Mouse (Mus musculus) limb, embryonic 12.5 days (tissue): Measurements from ENCODE around the gene Mrc2. TPM values are rescaled to one million over a fixed set of nuclear protein-coding genes. Genes with fewer than 3 reads are reported as not detected.

Source experiments
- ATAC-seq: fragments of 200-750 bp; cut with Nextera tagmentation; 2 replicates; pipeline ENCODE4 v1.8.0; 2017; ENCODE audit warnings: low read depth, moderate TSS enrichment; ENCODE audit not compliant: insufficient number of reproducible peaks, insufficient read depth, low FRiP score, low TSS enrichment
- H3K27ac ChIP-seq: fragments of 300-500 bp; sonication (generic); 2 replicates; pipeline ENCODE4 v1.5.1; 2016; ENCODE audit warnings: mild to moderate bottlenecking, moderate library complexity
- H3K27me3 ChIP-seq: fragments of 300-500 bp; sonication (generic); 2 replicates; pipeline ENCODE4 v1.6.1; 2016; ENCODE audit warnings: mild to moderate bottlenecking, moderate library complexity
- H3K36me3 ChIP-seq: fragments of 300-500 bp; sonication (generic); 2 replicates; pipeline ENCODE4 v1.6.1; 2016; ENCODE audit warnings: mild to moderate bottlenecking, moderate library complexity
- H3K4me1 ChIP-seq: fragments of 300-500 bp; sonication (generic); replicated peaks from 2 replicates; pipeline ENCODE4 v1.6.1; 2016
- H3K4me2 ChIP-seq: fragments of 300-500 bp; sonication (generic); 2 replicates; pipeline ENCODE4 v1.6.1; 2016; ENCODE audit warnings: mild to moderate bottlenecking, moderate library complexity
- H3K4me3 ChIP-seq: fragments of 300-500 bp; sonication (generic); replicated peaks from 2 replicates; pipeline ENCODE4 v1.5.1; 2016; ENCODE audit warnings: mild to moderate bottlenecking
- H3K9ac ChIP-seq: fragments of 300-500 bp; sonication (generic); replicated peaks from 2 replicates; pipeline ENCODE4 v1.6.1; 2016; ENCODE audit warnings: mild to moderate bottlenecking, moderate library complexity
- H3K9me3 ChIP-seq: fragments of 300-500 bp; sonication (generic); 2 replicates; pipeline ENCODE4 v1.6.1; 2016; ENCODE audit warnings: mild to moderate bottlenecking, moderate library complexity
- WGBS: fragments of 180-500 bp; shearing (Covaris S2); methylation state at CpG from one replicate; pipeline ENCODE4 v1.1.7; 2016; 5-methylcytosine and 5-hydroxymethylcytosine counted together
- polyA plus RNA-seq: library from polyadenylated mRNA; unstranded; fragments of >200 nt; fragmentation: Nextera tagmentation; extraction: Ambion mirVana; gene quantifications from 2 replicates; pipeline ENCODE4 v1.2.1, GENCODE M21; 2016

The Mrc2 gene
- polyA plus RNA-seq, 1 experiment from 2014 or later: 35.0 TPM

DNA sequence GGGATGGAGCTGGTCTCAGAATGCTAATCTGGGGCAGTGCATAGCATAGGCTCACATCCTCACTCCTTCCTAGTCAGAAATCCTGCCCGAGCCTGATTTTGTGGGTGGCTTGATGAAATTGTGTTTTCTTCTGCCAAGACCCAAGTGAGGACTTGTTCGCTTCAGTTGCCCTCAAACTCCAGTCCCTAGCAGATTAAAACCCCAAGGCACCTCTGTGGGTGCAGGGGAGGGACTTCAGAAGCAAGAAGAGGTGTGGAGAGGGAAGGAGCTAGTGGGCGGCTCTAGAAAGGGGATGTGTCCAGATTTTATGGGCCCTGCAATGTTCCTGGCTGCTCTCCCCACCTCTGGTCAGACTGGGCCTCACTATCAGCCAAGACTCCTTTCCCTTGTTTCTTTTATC lies 38.7 kb downstream of the Mrc2 start:
- H3K9me3 ChIP-seq: no peaks in the 10 kb centered on the region
- H3K27ac ChIP-seq: peak overlapping the region; percentile 35; the same call in 1 of the 2 replicates
- no peaks in the 10 kb centered on the region for H3K27me3 ChIP-seq
- H3K36me3 ChIP-seq: peaks cover 89% of the 10 kb centered on the region
- peaks cover 17% of the 10 kb centered on the region for H3K4me1 ChIP-seq
- no peak overlapping the region for H3K9ac ChIP-seq
- 76% methylated on average over 3 of the region's 3 CpGs for WGBS
- H3K4me3 ChIP-seq: no peak overlapping the region
- ATAC-seq: no peak
- H3K4me2 ChIP-seq: no peak overlapping the region

DNA sequence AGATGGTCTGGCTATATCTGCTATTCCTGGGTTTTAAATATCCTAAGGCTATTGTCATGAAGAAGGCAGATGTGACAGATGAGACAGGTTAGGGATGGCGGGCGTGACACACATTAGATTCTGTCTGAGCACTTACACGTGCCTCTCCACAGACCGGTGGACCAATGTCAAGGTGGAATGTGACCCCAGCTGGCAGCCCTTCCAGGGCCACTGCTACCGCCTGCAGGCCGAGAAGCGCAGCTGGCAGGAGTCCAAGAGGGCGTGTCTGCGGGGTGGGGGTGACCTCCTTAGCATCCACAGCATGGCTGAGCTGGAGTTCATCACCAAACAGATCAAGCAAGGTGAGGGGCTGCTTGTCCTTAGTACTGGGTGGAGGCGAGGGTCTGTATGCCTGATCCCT lies 39.3 kb downstream of the Mrc2 start:
- WGBS: 47% methylated on average over 10 of the region's 10 CpGs
- Histone ChIP-seq H3K9me3 (no peaks in the 10 kb centered on the region), H3K27me3 (no peaks in the 10 kb centered on the region), H3K9ac (no peak overlapping the region), H3K4me1 (peaks cover 17% of the 10 kb centered on the region), H3K4me2 (no peak overlapping the region), H3K36me3 (peaks cover 89% of the 10 kb centered on the region), H3K4me3 (no peak overlapping the region), H3K27ac (no peak overlapping the region)
- no peak for ATAC-seq

DNA sequence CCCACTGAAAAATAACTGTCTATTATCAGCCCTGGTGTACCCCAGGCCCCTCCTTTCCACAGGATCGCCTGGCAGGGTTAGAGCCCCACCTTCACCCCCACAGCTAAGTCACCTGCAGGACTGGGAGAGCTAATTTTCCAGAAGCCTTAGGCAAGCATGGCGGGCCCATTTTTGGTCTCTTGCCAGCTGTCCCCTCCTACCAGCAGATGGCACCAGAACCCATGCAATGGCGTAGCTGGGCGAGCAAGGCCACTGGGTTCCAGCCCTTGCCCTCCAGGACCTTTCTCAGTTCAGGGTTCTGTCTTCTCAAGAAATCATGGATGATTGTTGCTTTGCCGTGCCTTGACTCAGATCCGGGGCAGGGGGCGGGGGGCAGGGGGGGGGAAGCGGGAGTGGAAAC lies 40.0 kb downstream of the Mrc2 start:
- 69% methylated on average over 8 of the region's 8 CpGs for WGBS
- no peak overlapping the region for H3K4me2 ChIP-seq
- no peak overlapping the region for H3K9ac ChIP-seq
- no peaks in the 10 kb centered on the region for H3K9me3 ChIP-seq
- H3K4me1 ChIP-seq: peaks cover 17% of the 10 kb centered on the region
- peaks cover 88% of the 10 kb centered on the region for H3K36me3 ChIP-seq
- no peaks in the 10 kb centered on the region for H3K27me3 ChIP-seq
- H3K4me3 ChIP-seq: no peak overlapping the region
- ATAC-seq: no peak
- no peak overlapping the region for H3K27ac ChIP-seq

DNA sequence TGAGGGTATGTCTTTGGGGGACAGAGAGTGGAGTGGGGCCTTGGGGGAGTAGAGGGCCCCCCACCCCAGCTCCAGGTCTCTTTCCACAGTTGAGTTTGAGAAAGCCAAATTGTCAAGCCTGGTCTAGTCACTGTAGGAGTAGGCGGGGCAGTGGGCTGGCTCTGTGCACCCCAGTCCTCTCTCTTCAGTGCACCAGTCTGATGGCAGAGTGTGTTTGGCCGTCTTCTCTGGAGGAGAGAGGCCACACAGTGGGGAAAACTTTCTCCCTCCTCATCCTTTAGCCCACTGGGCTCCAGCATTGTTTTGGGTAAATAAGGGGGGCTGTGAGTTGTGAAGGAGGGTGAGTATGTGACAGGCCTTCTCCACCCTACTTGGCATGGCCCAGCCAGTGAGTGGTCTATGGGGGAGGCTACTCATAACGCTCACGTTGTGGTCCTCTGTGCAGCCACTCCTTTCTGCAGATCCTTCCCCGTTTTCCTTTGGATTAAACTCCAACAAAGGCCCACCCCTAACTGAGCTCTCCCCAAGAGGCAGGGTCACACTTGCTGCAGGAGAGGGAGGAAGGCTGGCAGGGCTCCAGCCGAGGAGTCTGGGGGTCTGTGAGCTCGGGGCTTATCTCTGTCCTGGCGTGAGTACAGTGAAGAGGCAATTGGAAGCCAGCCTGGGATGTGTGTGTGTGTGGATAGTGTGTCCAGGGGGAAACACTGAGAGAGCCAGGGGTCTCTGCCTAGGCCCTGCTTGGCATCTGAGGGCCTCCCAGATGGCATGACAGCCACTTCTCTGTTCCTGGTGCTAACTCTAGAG lies 41.6 kb downstream of the Mrc2 start:
- 73% methylated on average over 8 of the region's 8 CpGs for WGBS
- no peaks in the 10 kb centered on the region for H3K27me3 ChIP-seq
- H3K4me1 ChIP-seq: peaks cover 17% of the 10 kb centered on the region
- peaks cover 88% of the 10 kb centered on the region for H3K36me3 ChIP-seq
- no peak overlapping the region for H3K4me2 ChIP-seq
- ATAC-seq: no peak
- H3K4me3 ChIP-seq: no peak overlapping the region
- no peak overlapping the region for H3K9ac ChIP-seq
- H3K27ac ChIP-seq: no peak overlapping the region
- no peaks in the 10 kb centered on the region for H3K9me3 ChIP-seq

DNA sequence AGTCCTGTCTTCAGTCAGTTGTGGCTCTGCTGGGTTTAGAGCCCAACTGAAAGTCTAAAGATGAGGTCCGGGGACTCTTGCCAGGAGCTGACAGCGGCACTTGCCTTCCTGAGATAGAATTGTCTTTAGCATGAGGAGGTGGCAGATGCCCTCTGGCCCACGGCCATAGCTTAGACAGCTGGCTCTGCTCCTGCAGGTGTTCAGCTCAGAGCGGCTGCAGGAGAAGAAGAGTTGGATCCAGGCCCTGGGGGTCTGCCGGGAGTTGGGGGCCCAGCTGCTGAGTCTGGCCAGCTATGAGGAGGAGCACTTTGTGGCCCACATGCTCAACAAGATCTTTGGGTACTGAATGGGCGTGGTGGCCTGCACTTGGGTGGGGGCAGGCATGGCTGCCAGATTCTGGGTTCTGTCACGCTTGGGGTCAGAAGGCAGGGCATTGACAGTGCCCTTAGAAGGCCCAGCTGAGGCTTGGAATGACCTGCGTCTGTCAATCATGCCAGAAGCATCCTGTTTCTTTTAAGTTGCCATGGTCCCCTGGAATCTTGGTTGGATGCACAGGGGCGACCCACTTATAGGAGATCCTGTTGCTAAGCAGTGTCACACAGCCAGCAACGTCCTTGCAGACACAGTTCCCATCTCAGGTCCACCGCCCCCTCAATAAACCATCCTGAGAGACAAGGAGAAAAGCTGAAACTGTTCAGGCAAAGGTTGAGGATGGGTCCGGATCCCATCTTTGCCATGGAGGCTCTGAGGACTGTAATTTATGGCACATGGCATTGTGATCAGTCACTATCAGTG lies 46.4 kb downstream of the Mrc2 start:
- no peaks in the 10 kb centered on the region for H3K4me1 ChIP-seq
- no peak overlapping the region for H3K4me3 ChIP-seq
- ATAC-seq: no peak
- WGBS: 84% methylated on average over 12 of the region's 12 CpGs
- no peaks in the 10 kb centered on the region for H3K9me3 ChIP-seq
- H3K4me2 ChIP-seq: no peak overlapping the region
- no peak overlapping the region for H3K27ac ChIP-seq
- H3K36me3 ChIP-seq: peaks cover 90% of the 10 kb centered on the region
- H3K27me3 ChIP-seq: no peaks in the 10 kb centered on the region
- H3K9ac ChIP-seq: no peak overlapping the region

DNA sequence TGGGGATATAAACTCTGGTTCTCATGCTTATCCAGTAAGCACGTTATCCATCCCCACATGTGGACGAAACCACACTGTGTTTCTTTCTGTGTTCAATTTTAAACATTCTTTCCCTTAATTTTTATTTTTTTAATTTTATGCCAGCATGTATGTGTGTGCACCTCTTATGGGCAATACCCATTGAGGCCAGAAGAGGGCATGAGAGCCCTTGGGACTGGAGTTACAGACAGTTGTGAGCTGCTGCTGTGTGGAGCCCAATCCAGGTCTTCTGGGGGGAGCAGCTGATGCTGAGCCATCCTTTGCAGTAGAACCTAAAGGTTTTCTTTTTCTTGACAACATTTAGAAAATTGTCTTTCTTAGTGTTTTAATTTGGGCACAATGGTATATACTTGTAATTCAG lies 52.8 kb downstream of the Mrc2 start:
- Histone ChIP-seq H3K27me3 (no peaks in the 10 kb centered on the region), H3K4me1 (no peaks in the 10 kb centered on the region), H3K9me3 (no peaks in the 10 kb centered on the region), H3K36me3 (peaks cover 94% of the 10 kb centered on the region), H3K27ac (no peak overlapping the region), H3K9ac (no peak overlapping the region), H3K4me3 (no peak overlapping the region), H3K4me2 (no peak overlapping the region)
- no peak for ATAC-seq
- 80% methylated on average over 2 of the region's 2 CpGs for WGBS

DNA sequence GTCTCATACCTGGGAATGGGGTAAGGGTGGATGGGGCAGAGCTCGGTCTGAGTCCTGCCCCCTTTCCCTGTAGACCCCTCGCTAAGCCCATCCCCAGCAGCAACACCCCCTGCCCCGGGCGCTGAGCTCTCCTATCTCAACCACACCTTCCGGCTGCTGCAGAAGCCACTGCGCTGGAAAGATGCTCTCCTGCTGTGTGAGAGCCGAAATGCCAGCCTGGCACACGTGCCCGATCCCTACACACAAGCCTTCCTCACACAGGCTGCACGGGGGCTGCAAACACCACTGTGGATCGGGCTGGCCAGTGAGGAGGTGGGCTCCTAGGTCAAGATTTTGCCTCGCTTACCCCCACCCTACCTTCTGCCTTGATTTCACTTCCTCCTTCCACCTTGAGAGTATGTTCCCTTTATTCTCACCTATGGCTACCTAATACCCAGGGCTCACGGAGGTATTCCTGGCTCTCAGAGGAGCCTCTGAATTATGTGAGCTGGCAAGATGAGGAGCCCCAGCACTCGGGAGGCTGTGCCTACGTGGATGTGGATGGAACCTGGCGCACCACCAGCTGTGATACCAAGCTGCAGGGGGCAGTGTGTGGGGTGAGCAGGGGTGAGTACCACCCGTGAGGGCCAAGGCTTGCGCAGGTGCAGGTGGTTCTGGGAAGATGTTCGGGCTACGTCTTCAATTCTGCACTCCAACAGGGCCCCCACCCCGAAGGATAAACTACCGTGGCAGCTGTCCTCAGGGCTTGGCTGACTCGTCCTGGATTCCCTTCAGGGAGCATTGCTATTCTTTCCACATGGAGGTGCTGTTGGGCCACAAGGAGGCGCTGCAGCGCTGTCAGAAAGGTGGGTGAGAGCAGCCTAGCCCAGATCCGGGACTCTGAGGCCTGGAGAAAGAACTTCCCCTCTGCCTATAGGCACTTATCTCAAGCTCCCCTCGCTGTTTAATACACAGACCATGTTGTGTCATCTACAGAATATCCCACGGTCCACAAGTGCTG lies 55.0 kb downstream of the Mrc2 start:
- Histone ChIP-seq H3K27ac (no peak overlapping the region), H3K4me3 (no peak overlapping the region), H3K4me2 (no peak overlapping the region), H3K36me3 (peaks cover 88% of the 10 kb centered on the region), H3K9ac (no peak overlapping the region), H3K9me3 (no peaks in the 10 kb centered on the region), H3K4me1 (no peaks in the 10 kb centered on the region), H3K27me3 (no peaks in the 10 kb centered on the region)
- 66% methylated on average over 28 of the region's 28 CpGs for WGBS
- ATAC-seq: no peak

DNA sequence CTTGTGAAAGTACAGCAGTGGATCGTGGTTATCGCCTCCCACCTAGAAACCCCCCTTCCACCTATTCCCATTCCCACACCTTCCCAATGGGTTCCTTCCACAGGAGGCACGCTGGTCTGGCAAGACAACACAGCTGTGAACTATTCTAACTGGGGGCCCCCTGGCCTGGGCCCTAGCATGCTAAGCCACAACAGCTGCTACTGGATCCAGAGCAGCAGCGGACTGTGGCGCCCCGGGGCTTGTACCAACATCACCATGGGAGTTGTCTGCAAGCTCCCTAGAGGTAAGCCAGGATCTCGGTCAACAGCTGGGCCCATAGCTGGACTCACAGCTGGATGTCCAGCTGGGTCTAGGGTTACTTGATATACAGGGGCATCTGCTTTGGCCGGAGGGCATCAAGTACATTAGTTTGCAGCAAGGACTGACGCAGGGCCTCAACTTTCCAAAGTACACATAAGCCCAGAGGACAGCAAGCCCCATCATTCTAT lies 56.1 kb downstream of the Mrc2 start:
- WGBS: 90% methylated on average over 9 of the region's 9 CpGs
- no peaks in the 10 kb centered on the region for H3K27me3 ChIP-seq
- no peak overlapping the region for H3K27ac ChIP-seq
- ATAC-seq: no peak
- no peak overlapping the region for H3K4me2 ChIP-seq
- no peak overlapping the region for H3K9ac ChIP-seq
- H3K4me1 ChIP-seq: peaks cover 9% of the 10 kb centered on the region
- H3K9me3 ChIP-seq: no peaks in the 10 kb centered on the region
- H3K4me3 ChIP-seq: no peak overlapping the region
- peaks cover 77% of the 10 kb centered on the region for H3K36me3 ChIP-seq

DNA sequence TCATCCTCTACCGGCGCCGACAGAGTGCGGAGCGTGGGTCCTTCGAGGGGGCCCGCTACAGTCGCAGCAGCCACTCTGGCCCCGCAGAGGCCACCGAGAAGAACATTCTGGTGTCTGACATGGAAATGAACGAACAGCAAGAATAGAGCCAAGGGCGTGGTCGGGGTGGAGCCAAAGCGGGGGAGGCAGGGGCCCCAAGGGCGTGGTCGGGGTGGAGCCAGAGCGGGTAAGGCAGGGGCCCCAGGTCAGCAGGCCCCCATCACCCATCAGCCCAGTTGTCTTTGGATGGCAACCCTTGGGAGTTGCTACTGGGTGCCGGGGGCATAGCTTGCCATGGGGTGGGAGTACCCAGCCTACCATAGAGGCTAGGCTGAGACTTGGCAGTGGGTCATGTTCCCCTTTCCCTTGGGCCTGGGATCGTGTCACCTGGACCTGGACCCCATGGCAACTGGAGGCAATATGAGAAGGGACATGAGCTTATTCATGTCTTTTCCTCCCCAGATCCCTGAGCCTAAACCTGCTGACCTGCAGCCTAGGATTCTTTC lies 57.4 kb downstream of the Mrc2 start:
- 93% methylated on average over 19 of the region's 19 CpGs for WGBS
- Histone ChIP-seq H3K36me3 (peaks cover 70% of the 10 kb centered on the region), H3K9ac (no peak overlapping the region), H3K27me3 (no peaks in the 10 kb centered on the region), H3K4me3 (no peak overlapping the region), H3K9me3 (no peaks in the 10 kb centered on the region), H3K27ac (no peak overlapping the region), H3K4me2 (no peak overlapping the region), H3K4me1 (peaks cover 21% of the 10 kb centered on the region)
- no peak for ATAC-seq

DNA sequence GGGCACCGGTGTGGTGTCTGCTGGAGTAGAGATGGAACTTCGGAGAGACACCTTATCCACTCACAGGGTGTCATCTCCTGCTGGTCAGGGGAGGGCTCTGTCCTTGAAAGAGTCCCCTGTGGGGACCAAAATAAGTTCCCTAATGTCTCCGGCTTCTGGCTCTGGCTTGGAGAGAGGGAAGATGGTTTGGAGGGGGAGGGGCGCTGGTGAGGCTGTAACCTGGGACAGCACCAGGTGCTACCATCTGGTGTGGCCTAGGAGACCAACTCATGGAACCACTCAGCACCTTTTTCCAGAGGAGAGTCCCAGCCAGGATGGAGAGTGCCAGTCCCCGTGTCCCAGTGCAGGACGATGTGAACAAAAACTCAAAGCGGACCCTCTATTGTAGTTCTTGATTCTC lies 58.2 kb downstream of the Mrc2 start:
- WGBS: 87% methylated on average over 7 of the region's 7 CpGs

More for the DNA sequence above, 58.2 kb downstream of the Mrc2 start:
- Histone ChIP-seq H3K27me3 (no peaks in the 10 kb centered on the region), H3K9ac (no peak overlapping the region), H3K27ac (no peak overlapping the region), H3K4me1 (peaks cover 26% of the 10 kb centered on the region), H3K36me3 (peaks cover 63% of the 10 kb centered on the region), H3K9me3 (no peaks in the 10 kb centered on the region), H3K4me2 (no peak overlapping the region), H3K4me3 (no peak overlapping the region)
- ATAC-seq: no peak
